Mouse (Mus musculus): ENCODE data around the gene Taz. TPM values are rescaled to one million over a fixed set of nuclear protein-coding genes. Genes with fewer than 3 reads are reported as not detected.
A peak's percentile ranks its signal among the peaks of the same experiment; 100 is the strongest.

Taz gene
- polyA plus RNA-seq, 1 experiment from 2014 or later = 84.9 TPM

DNA sequence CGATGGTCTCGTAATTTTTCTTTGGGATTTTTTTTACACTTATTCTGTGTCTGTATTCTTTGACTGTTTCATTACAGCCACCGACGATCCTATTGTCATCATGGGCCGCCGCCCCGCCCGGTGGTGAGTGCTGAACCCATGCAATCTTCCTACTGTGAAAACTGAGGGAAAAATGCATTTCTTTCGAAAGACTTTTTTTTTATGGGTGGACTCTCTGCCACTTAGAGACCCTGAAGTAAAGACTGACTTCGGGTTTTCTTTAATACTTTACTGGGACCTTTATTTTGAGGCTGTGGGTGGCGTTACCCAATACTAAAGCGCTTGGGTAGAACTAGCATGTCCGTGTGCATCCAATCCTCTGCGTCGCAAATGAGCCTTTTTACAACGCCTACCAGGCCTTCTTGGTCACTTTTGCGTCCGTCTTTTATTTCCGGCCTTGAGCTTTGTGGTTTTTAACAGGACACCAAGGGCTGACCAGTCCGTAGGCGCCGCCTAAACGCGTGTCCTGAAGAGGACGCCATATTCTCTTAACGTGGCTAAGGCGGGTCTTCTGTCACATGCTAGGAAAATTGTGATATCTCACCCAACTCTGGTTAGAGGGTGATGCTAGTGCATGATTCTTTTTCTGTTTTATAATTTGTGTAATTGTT lies 10.7 kb upstream of the Taz start:
- H3K36me3 ChIP-seq (ENCODE audit: insufficient read depth, low read length) = no peaks in the 10 kb centered on the region
- peak overlapping the region; percentile 49 for H3K4me2 ChIP-seq (replicated peaks; ENCODE audit: low read depth, low read length)
- no peaks in the 10 kb centered on the region for H3K4me1 ChIP-seq (ENCODE audit: insufficient read depth, low read depth, low read length)
- no peaks in the 10 kb centered on the region for H3K27me3 ChIP-seq (replicated peaks; ENCODE audit: insufficient read depth, low read length)
- DNase-seq (ENCODE audit: low spot score) (peak; percentile 63), ATAC-seq (peak; percentile 4; the same call in 1 of the 2 replicates)
- WGBS = 9% methylated on average over 26 of the region's 27 CpGs
- TF ChIP-seq CTCF (IDR thresholded peaks at IDR 0.05) = peak; percentile 21; the same call in 1 of the 2 replicates
- no peak for TF ChIP-seq EP300 (IDR thresholded peaks at IDR 0.05)
- H3K4me3 ChIP-seq (ENCODE audit: low read depth, low read length) = peak overlapping the region; percentile 54
- H3K9me3 ChIP-seq (ENCODE audit: low read length) = no peaks in the 10 kb centered on the region
- peak overlapping the region; percentile 63 for H3K9ac ChIP-seq (replicated peaks; ENCODE audit: low read depth)
- peak overlapping the region; percentile 66 for H3K27ac ChIP-seq (ENCODE audit: low read length)

DNA sequence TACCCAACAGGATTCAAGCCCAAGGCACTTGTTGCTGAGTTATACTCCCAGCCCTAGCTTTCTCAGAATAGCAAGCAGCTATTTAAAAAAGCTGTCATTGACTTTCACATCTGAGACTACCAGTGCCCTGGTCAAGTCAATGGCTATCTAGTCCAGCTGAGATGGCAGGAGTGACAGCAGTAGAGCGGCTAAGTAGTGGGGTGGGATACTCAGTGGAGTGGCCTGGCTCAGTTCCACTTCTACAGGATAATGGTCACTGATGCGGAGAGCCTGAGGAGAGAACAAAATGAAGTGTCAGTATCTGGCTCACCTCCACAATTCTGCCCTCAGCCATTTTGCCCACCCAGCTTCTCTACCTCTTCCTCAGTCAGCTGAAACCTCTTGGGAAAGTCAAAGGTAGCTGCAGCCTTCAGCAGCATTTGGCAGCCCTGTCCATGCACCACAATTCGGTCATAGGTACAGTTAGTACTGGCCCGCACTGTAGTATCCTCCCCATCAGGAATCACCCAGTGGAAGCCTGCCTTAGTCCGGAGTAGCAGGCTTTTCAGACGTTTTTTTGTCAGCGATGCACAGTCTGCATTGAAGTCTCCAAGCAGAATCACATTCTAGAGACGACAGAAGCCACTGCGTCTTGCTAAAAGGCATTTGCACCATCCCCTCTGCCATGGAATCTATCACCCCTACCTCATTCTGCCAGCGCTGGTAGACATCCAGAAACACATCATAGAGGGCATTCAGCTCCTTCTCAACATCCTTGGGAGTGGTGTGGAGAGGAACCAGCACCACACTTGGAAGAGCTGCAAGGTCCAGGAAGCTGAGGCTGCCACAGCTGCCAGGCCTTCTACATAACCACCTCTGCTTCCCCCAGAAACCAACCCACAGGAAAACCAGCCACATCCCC lies 8.0 kb upstream of the Taz start:
- no peaks in the 10 kb centered on the region for H3K4me1 ChIP-seq (ENCODE audit: insufficient read depth, low read depth, low read length)
- no peak overlapping the region for H3K4me2 ChIP-seq (replicated peaks; ENCODE audit: low read depth, low read length)
- H3K4me3 ChIP-seq (ENCODE audit: low read depth, low read length) = no peak overlapping the region
- no peaks in the 10 kb centered on the region for H3K36me3 ChIP-seq (ENCODE audit: insufficient read depth, low read length)
- whole genome bisulfite sequencing = 21% methylated on average over 10 of the region's 10 CpGs
- no peaks in the 10 kb centered on the region for H3K27me3 ChIP-seq (replicated peaks; ENCODE audit: insufficient read depth, low read length)
- no peak for ATAC-seq
- H3K9ac ChIP-seq (replicated peaks; ENCODE audit: low read depth) = no peak overlapping the region
- H3K27ac ChIP-seq (ENCODE audit: low read length) = no peak overlapping the region
- H3K9me3 ChIP-seq (ENCODE audit: low read length) = no peaks in the 10 kb centered on the region
- DNase-seq (ENCODE audit: low spot score) = no peak
- TF ChIP-seq CTCF (IDR thresholded peaks at IDR 0.05) = no peak
- no peak for TF ChIP-seq EP300 (IDR thresholded peaks at IDR 0.05)

DNA sequence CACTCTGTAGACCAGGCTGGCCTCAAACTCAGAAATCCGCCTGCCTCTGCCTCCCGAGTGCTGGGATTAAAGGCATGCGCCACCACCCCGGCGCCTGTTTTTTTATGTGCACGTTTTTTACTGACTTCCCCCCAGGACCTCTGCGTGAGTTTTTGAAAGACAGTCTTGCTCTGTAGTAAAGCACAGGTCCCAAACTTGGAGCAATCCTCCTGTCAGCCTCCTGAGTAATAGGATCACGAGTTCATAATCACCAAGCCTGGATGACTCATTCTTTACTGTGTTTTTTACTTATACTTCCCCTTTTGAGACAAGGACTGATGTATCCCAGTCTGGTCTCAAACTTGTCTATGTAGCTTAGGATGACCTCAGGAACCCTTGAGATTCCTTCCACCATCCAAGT lies 3.8 kb upstream of the Taz start:
- Histone ChIP-seq H3K36me3 (ENCODE audit: insufficient read depth, low read length) (no peaks in the 10 kb centered on the region), H3K27me3 (replicated peaks; ENCODE audit: insufficient read depth, low read length) (no peaks in the 10 kb centered on the region), H3K4me2 (replicated peaks; ENCODE audit: low read depth, low read length) (no peak overlapping the region), H3K4me3 (ENCODE audit: low read depth, low read length) (no peak overlapping the region), H3K4me1 (ENCODE audit: insufficient read depth, low read depth, low read length) (no peaks in the 10 kb centered on the region), H3K27ac (ENCODE audit: low read length) (no peak overlapping the region), H3K9me3 (ENCODE audit: low read length) (no peaks in the 10 kb centered on the region), H3K9ac (replicated peaks; ENCODE audit: low read depth) (no peak overlapping the region)
- TF ChIP-seq CTCF (IDR thresholded peaks at IDR 0.05) = no peak
- no peak for TF ChIP-seq EP300 (IDR thresholded peaks at IDR 0.05)
- WGBS = 73% methylated on average over 8 of the region's 8 CpGs
- ATAC-seq (no peak), DNase-seq (ENCODE audit: low spot score) (peak; percentile 30)

DNA sequence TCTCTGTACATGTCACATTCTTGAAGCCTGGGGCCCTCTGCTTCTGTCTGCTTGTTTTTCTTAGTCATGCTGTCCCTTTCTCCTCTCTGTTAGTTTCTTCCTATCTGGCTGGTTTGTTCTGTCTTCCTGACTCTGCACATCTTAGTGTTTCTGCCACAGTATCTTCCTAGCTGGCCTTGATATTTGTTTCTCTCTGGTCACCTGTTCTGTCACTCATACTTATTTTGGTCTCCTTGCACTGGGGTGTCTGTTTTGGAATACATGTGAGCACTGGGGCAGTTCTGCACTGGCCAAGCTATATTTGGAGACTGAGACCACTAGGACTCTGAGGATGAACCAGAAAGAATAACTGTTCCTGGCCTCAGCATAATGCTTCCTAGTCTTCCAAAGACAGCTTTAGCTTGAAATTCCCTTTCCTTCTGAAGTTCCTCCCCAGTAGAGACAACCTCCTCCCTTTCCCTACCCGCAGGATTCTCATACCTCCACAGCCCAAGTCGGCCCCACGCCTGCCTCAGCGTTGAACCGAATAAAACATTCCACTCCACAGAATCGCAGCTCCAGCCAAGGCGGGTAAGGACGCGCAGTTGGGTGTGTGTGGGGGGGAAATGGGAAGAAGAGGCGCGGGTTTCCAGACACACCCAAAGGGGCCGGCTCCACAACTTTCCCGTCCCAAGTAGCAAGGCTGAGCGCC lies 526 bp upstream of the Taz start:
- WGBS = 8% methylated on average over 14 of the region's 14 CpGs
- Histone ChIP-seq H3K36me3 (ENCODE audit: insufficient read depth, low read length) (no peaks in the 10 kb centered on the region), H3K27me3 (replicated peaks; ENCODE audit: insufficient read depth, low read length) (no peaks in the 10 kb centered on the region), H3K4me1 (ENCODE audit: insufficient read depth, low read depth, low read length) (no peaks in the 10 kb centered on the region; the same call in 1 of the 2 replicates), H3K9ac (replicated peaks; ENCODE audit: low read depth) (0 out of 2 replicates have a peak overlapping the region, but pooled peaks have one; percentile 8), H3K27ac (ENCODE audit: low read length) (peak overlapping the region; percentile 86; the same call in 1 of the 2 replicates), H3K4me2 (replicated peaks; ENCODE audit: low read depth, low read length) (peak overlapping the region; percentile 59), H3K4me3 (ENCODE audit: low read depth, low read length) (peak overlapping the region; percentile 42), H3K9me3 (ENCODE audit: low read length) (no peaks in the 10 kb centered on the region)
- ATAC-seq (no peak), DNase-seq (ENCODE audit: low spot score) (no peak)
- TF ChIP-seq CTCF (IDR thresholded peaks at IDR 0.05) = no peak
- no peak for TF ChIP-seq EP300 (IDR thresholded peaks at IDR 0.05)

DNA sequence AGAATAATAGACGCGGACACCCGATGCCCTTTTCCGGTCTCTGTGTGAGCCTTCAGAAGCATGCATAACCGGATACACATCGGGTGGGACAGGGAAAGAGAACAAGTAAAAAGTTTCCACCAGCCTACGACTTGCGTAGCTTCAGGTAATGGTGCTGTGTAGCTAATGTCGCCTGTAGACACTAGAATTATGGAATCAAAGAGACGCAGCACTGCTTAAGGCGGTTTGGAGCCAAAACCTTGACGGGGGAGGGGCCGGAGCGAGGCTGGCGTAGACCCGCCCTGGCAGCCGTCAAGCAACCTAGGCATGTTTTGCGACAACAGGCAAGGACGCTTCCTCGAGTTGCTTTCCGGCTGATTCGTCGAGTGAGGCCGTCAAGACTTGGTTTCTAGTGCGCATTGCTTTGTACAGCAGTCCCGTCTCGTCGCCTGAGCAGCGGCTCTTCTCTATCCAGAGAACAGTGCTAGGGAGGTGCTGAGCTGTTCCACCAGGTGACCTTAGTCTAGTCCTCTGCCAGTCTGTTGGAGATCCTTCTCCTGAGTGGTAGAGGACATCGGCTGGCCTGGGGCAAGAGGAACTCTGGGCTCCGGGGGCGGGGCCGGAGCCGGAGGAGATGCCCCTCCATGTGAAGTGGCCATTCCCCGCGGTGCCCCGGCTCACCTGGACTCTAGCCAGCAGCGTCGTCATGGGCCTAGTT lies 831 bp downstream of the Taz start:
- no peaks in the 10 kb centered on the region; the same call in 1 of the 2 replicates for H3K4me1 ChIP-seq (ENCODE audit: insufficient read depth, low read depth, low read length)
- H3K4me2 ChIP-seq (replicated peaks; ENCODE audit: low read depth, low read length) = peak overlapping the region; percentile 59
- no peaks in the 10 kb centered on the region for H3K9me3 ChIP-seq (ENCODE audit: low read length)
- H3K27ac ChIP-seq (ENCODE audit: low read length) = peak overlapping the region; percentile 86
- no peak for TF ChIP-seq EP300 (IDR thresholded peaks at IDR 0.05)
- no peak for TF ChIP-seq CTCF (IDR thresholded peaks at IDR 0.05)
- H3K36me3 ChIP-seq (ENCODE audit: insufficient read depth, low read length) = no peaks in the 10 kb centered on the region
- ATAC-seq = peak; percentile 75
- H3K9ac ChIP-seq (replicated peaks; ENCODE audit: low read depth) = peak overlapping the region; percentile 44
- peak; percentile 92 for DNase-seq (ENCODE audit: low spot score)
- peak overlapping the region; percentile 42 for H3K4me3 ChIP-seq (ENCODE audit: low read depth, low read length)
- WGBS = 16% methylated on average over 38 of the region's 39 CpGs
- no peaks in the 10 kb centered on the region for H3K27me3 ChIP-seq (replicated peaks; ENCODE audit: insufficient read depth, low read length)
